Mouse (Mus musculus): ENCODE results near the gene Olfr612. TPM values are rescaled to one million over a fixed set of nuclear protein-coding genes. Genes with fewer than 3 reads are reported as not detected.
"Not testable (repeated sequence)": the region's sequence is repeated elsewhere in the genome, so short reads cannot be mapped to it uniquely, and the experiment has no call there.

Gene Olfr612
- total RNA-seq (2021), result not detected
- long read RNA-seq, experiment 1, result 0 reads
- long read RNA-seq, experiment 2, result 0 reads

GRCm38 (mm10) chr7:103542617-103543016 is at the start of gene Olfr612:
TSS of gene Olfr612 (minus strand) at chr7:103542717.
- DNase-seq, result not testable (repeated sequence)

- no peak for DNase-seq
These were observed 47.3 kb upstream of the Olfr612 start, which contains the start of gene Olfr618 for GRCm38 (mm10) chr7:103589803-103590202. TSS of gene Olfr618 (plus strand) at chr7:103590103.

- DNase-seq, result no peak
These were observed 30.2 kb upstream of the Olfr612 start, which contains the start of gene Olfr617 for GRCm38 (mm10) chr7:103572761-103573160. TSS of gene Olfr617 (plus strand) at chr7:103573061.

- DNase-seq, result no peak
These were observed 26.5 kb upstream of the Olfr612 start, which contains the start of gene Olfr616 for GRCm38 (mm10) chr7:103569043-103569442. TSS of gene Olfr616 (minus strand) at chr7:103569143.

- no peak for DNase-seq
These were observed 13.3 kb upstream of the Olfr612 start, which contains the start of gene Olfr615 for GRCm38 (mm10) chr7:103555779-103556178. TSS of gene Olfr615 (plus strand) at chr7:103556079.

GRCm38 (mm10) chr7:103547774-103548173 is 5.3 kb upstream of the Olfr612 start, which contains the start of gene Olfr613:
TSS of gene Olfr613 (plus strand) at chr7:103548074.
- no peak for DNase-seq

GRCm38 (mm10) chr7:103520746-103521145 is 21.8 kb downstream of the Olfr612 start, which contains the start of gene Olfr611:
TSS of gene Olfr611 (minus strand) at chr7:103520846.
- not testable (repeated sequence) for DNase-seq

- no peak for DNase-seq
These were observed 30.5 kb downstream of the Olfr612 start, which contains the start of gene Olfr610 for GRCm38 (mm10) chr7:103512022-103512421. TSS of gene Olfr610 (minus strand) at chr7:103512122.

GRCm38 (mm10) chr7:103497962-103498361 is 44.6 kb downstream of the Olfr612 start, which contains the start of gene Olfr609:
TSS of gene Olfr609 (minus strand) at chr7:103498062.
- no peak for DNase-seq

Small RNA genes lying within 50 kb of the gene (microRNA-seq; reads per million reads assigned to microRNA genes)
- 0 reads per million in 2 experiments for gene Gm26506 (ENCODE audit: borderline replicate concordance in 2 of 2)

Other genes with a start within 250 kb of the Olfr612 start
- not detected for gene Olfr596, start 237.1 kb downstream of the Olfr612 start, total RNA-seq (2021)
- gene Olfr597, start 226.4 kb downstream of the Olfr612 start, total RNA-seq (2021), result not detected
- gene Olfr598, start 219.1 kb downstream of the Olfr612 start, total RNA-seq (2021), result not detected
- not detected for gene Olfr599, start 206.8 kb downstream of the Olfr612 start, total RNA-seq (2021)
- not detected for gene Olfr600, start 193.0 kb downstream of the Olfr612 start, total RNA-seq (2021)
- not detected for gene Olfr601, start 180.1 kb downstream of the Olfr612 start, total RNA-seq (2021)
- not detected for gene Olfr603, start 156.5 kb downstream of the Olfr612 start, total RNA-seq (2021)
- not detected for gene Usp17lc, start 127.6 kb downstream of the Olfr612 start, total RNA-seq (2021)
- gene Olfr605, start 97.3 kb downstream of the Olfr612 start, total RNA-seq (2021), result not detected
- not detected for gene Olfr606, start 93.7 kb downstream of the Olfr612 start, total RNA-seq (2021)
- not detected for gene Olfr607, start 78.6 kb downstream of the Olfr612 start, total RNA-seq (2021)
- not detected for gene Olfr608, start 72.8 kb downstream of the Olfr612 start, total RNA-seq (2021)
- gene Olfr609, start 44.7 kb downstream of the Olfr612 start, total RNA-seq (2021), result not detected
- gene Olfr610, start 30.6 kb downstream of the Olfr612 start, total RNA-seq (2021), result not detected
- gene Olfr611, start 21.9 kb downstream of the Olfr612 start, total RNA-seq (2021), result not detected
- gene Olfr613, start 5.4 kb upstream of the Olfr612 start, total RNA-seq (2021), result not detected
- not detected for gene Olfr615, start 13.4 kb upstream of the Olfr612 start, total RNA-seq (2021)
- not detected for gene Olfr616, start 26.4 kb upstream of the Olfr612 start, total RNA-seq (2021)
- gene Olfr617, start 30.3 kb upstream of the Olfr612 start, total RNA-seq (2021), result not detected
- not detected for gene Olfr618, start 47.4 kb upstream of the Olfr612 start, total RNA-seq (2021)
- gene Olfr619, start 57.9 kb upstream of the Olfr612 start, total RNA-seq (2021), result not detected
- gene Olfr620, start 69.8 kb upstream of the Olfr612 start, total RNA-seq (2021), result not detected
- not detected for gene Olfr622, start 100.0 kb upstream of the Olfr612 start, total RNA-seq (2021)
- gene Olfr623, start 121.0 kb upstream of the Olfr612 start, total RNA-seq (2021), result not detected
- not detected for gene Olfr624, start 128.5 kb upstream of the Olfr612 start, total RNA-seq (2021)
- gene Olfr625-ps1, start 140.0 kb upstream of the Olfr612 start, total RNA-seq (2021), result not detected
- not detected for gene Olfr243, start 172.0 kb upstream of the Olfr612 start, total RNA-seq (2021)
- not detected for gene Olfr628, start 187.7 kb upstream of the Olfr612 start, total RNA-seq (2021)
- gene Olfr629, start 202.2 kb upstream of the Olfr612 start, total RNA-seq (2021), result not detected
- gene Olfr630, start 214.6 kb upstream of the Olfr612 start, total RNA-seq (2021), result not detected
- gene Olfr69, start 228.9 kb upstream of the Olfr612 start, total RNA-seq (2021), result not detected
- not detected for gene Olfr68, start 237.0 kb upstream of the Olfr612 start, total RNA-seq (2021)
- gene Olfr67, start 249.1 kb upstream of the Olfr612 start, total RNA-seq (2021), result not detected